Mouse (Mus musculus): ENCODE measurements at regions not wholly inside any gene's neighbourhood (a gene's known extent, or its start where the extent isn't known, plus 50 kb on each side); places are given as distances from the start of the nearest gene placed in this dataset.

GRCm38 (mm10) chr15:62290687-62291086, 1367.9 kb upstream of the A1bg start:
- H3K36me3 ChIP-seq (ENCODE audit: control insufficient read depth, insufficient read depth, low read length): no peaks in the 10 kb centered on the region
- TF ChIP-seq CTCF (IDR thresholded peaks at IDR 0.05; ENCODE audit: control insufficient read depth, insufficient read depth, insufficient replicate concordance, low read depth, low read length): no peak
- TF ChIP-seq POLR2A (IDR thresholded peaks at IDR 0.05; ENCODE audit: control insufficient read depth, low read depth, low read length): no peak
- H3K4me1 ChIP-seq (ENCODE audit: control insufficient read depth, insufficient read depth, low read length): peaks cover 3% of the 10 kb centered on the region
- H3K27ac ChIP-seq (ENCODE audit: control insufficient read depth, insufficient read depth, low read depth, low read length): no peak overlapping the region
- H3K4me3 ChIP-seq (ENCODE audit: control insufficient read depth, low read depth, low read length): no peak overlapping the region
- no peaks in the 10 kb centered on the region for H3K27me3 ChIP-seq (ENCODE audit: control insufficient read depth, insufficient read depth, low read length)

- Histone ChIP-seq H3K27ac (ENCODE audit: control insufficient read depth, insufficient read depth, low read depth, low read length) (no peak overlapping the region), H3K36me3 (ENCODE audit: control insufficient read depth, insufficient read depth, low read length) (no peaks in the 10 kb centered on the region), H3K4me1 (ENCODE audit: control insufficient read depth, insufficient read depth, low read length) (no peaks in the 10 kb centered on the region), H3K27me3 (ENCODE audit: control insufficient read depth, insufficient read depth, low read length) (no peaks in the 10 kb centered on the region), H3K4me3 (ENCODE audit: control insufficient read depth, low read depth, low read length) (no peak overlapping the region)
- TF ChIP-seq CTCF (IDR thresholded peaks at IDR 0.05; ENCODE audit: control insufficient read depth, insufficient read depth, insufficient replicate concordance, low read depth, low read length) (no peak), POLR2A (IDR thresholded peaks at IDR 0.05; ENCODE audit: control insufficient read depth, low read depth, low read length) (no peak)
Measured at GRCm38 (mm10) chr15:62286666-62287655, 1364.1 kb upstream of the A1bg start.

- no peak overlapping the region for H3K4me3 ChIP-seq (ENCODE audit: control insufficient read depth, low read depth, low read length)
- no peaks in the 10 kb centered on the region for H3K27me3 ChIP-seq (ENCODE audit: control insufficient read depth, insufficient read depth, low read length)
- no peak overlapping the region for H3K27ac ChIP-seq (ENCODE audit: control insufficient read depth, insufficient read depth, low read depth, low read length)
- no peaks in the 10 kb centered on the region for H3K36me3 ChIP-seq (ENCODE audit: control insufficient read depth, insufficient read depth, low read length)
- TF ChIP-seq CTCF (IDR thresholded peaks at IDR 0.05; ENCODE audit: control insufficient read depth, insufficient read depth, insufficient replicate concordance, low read depth, low read length): no peak
- no peak for TF ChIP-seq POLR2A (IDR thresholded peaks at IDR 0.05; ENCODE audit: control insufficient read depth, low read depth, low read length)
- H3K4me1 ChIP-seq (ENCODE audit: control insufficient read depth, insufficient read depth, low read length): no peaks in the 10 kb centered on the region
Measured at GRCm38 (mm10) chr15:62284606-62285531, 1362.1 kb upstream of the A1bg start.

DNA sequence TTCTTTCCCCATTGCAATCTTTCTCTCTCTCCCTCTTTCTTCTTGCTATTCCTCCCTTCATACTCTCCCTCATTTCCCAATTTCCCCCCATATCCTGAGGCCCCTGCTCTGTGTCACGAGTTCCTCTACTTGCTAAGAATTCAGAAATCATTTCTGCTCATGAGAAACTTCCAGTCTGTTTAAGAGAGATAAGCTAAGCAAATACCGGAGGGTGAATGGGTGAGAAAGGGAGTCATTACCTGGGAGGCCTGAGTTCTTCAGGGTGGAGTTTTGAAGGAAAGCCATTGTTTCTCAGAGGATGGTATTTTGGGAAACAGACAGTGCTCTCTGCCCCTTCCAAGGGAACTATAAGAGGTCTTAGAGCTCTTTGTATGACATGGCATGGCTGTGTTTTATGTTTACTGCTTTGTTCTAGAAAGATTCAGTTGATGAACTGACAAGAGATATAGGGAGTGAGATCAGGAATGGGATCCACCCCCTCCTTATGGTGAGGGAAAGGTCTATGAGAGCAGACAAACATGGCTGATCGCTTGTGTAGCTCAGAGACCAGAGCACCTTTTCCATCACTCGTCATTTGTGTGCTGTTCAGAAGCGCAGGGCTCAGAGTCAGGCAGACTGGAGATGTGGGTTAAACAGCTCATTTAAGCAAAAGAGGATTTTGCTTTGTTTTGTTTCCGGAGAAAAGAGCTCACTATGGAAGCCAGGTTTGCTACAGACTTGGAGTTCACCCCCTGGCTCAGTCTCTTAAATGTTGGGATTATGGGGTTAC, 1361.0 kb upstream of the A1bg start:
- H3K36me3 ChIP-seq (ENCODE audit: control insufficient read depth, insufficient read depth, low read length): no peaks in the 10 kb centered on the region
- no peaks in the 10 kb centered on the region for H3K4me1 ChIP-seq (ENCODE audit: control insufficient read depth, insufficient read depth, low read length)
- no peak overlapping the region for H3K27ac ChIP-seq (ENCODE audit: control insufficient read depth, insufficient read depth, low read depth, low read length)
- no peaks in the 10 kb centered on the region for H3K27me3 ChIP-seq (ENCODE audit: control insufficient read depth, insufficient read depth, low read length)
- H3K4me3 ChIP-seq (ENCODE audit: control insufficient read depth, low read depth, low read length): no peak overlapping the region
- no peak for TF ChIP-seq POLR2A (IDR thresholded peaks at IDR 0.05; ENCODE audit: control insufficient read depth, low read depth, low read length)
- no peak for TF ChIP-seq CTCF (IDR thresholded peaks at IDR 0.05; ENCODE audit: control insufficient read depth, insufficient read depth, insufficient replicate concordance, low read depth, low read length)

GRCm38 (mm10) chr15:62282646-62283045, 1359.8 kb upstream of the A1bg start:
- no peak overlapping the region for H3K4me3 ChIP-seq (ENCODE audit: control insufficient read depth, low read depth, low read length)
- no peaks in the 10 kb centered on the region for H3K4me1 ChIP-seq (ENCODE audit: control insufficient read depth, insufficient read depth, low read length)
- TF ChIP-seq CTCF (IDR thresholded peaks at IDR 0.05; ENCODE audit: control insufficient read depth, insufficient read depth, insufficient replicate concordance, low read depth, low read length) (no peak), POLR2A (IDR thresholded peaks at IDR 0.05; ENCODE audit: control insufficient read depth, low read depth, low read length) (no peak)
- no peaks in the 10 kb centered on the region for H3K27me3 ChIP-seq (ENCODE audit: control insufficient read depth, insufficient read depth, low read length)
- H3K36me3 ChIP-seq (ENCODE audit: control insufficient read depth, insufficient read depth, low read length): no peaks in the 10 kb centered on the region
- no peak overlapping the region for H3K27ac ChIP-seq (ENCODE audit: control insufficient read depth, insufficient read depth, low read depth, low read length)

DNA sequence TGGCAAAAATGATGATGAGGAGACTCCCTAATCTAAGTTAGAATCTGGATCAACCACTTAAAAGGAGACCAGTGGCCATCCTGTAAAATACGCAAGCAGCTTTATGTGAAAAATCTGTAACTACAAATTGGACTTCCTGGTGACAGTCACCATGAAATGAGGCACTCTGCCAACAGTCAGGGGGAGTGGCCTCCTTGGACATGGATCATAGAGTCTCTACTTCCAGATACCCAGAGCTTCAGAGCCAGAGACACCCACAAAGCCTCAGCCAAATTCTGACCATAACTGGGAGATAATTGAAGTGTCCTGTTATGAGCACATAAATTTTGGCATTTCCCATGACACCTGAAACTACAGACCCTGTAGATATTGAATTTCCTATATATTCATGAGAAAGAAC, 1359.3 kb upstream of the A1bg start:
- H3K4me1 ChIP-seq (ENCODE audit: control insufficient read depth, insufficient read depth, low read length): no peaks in the 10 kb centered on the region
- H3K27me3 ChIP-seq (ENCODE audit: control insufficient read depth, insufficient read depth, low read length): no peaks in the 10 kb centered on the region
- TF ChIP-seq CTCF (IDR thresholded peaks at IDR 0.05; ENCODE audit: control insufficient read depth, insufficient read depth, insufficient replicate concordance, low read depth, low read length) (no peak), POLR2A (IDR thresholded peaks at IDR 0.05; ENCODE audit: control insufficient read depth, low read depth, low read length) (no peak)
- H3K27ac ChIP-seq (ENCODE audit: control insufficient read depth, insufficient read depth, low read depth, low read length): no peak overlapping the region
- no peak overlapping the region for H3K4me3 ChIP-seq (ENCODE audit: control insufficient read depth, low read depth, low read length)
- H3K36me3 ChIP-seq (ENCODE audit: control insufficient read depth, insufficient read depth, low read length): no peaks in the 10 kb centered on the region

All from testis, adult 2 months (tissue).